Comparison of ENCODE assay signal across 23 mouse cellular contexts in genomic region chr15:84861911-84862310, GRCm38 (mm10). TPM values are rescaled to one million over a fixed set of nuclear protein-coding genes. Genes with fewer than 3 reads are reported as not detected.
DNase-seq lines count a peak whose midpoint lies in the region; ATAC-seq lines count a peak whose summit lies in the region.
"Had no signal": no experiment of that assay in that cellular context is flagged by ENCODE, and none has a peak within 500 bp of the region (broad histone marks: within the 10 kb centered on the region; RNA-seq: fewer than 3 reads in every experiment).

No protein-coding gene starts in this region.

- no peak overlapping the region for H3K27ac ChIP-seq in intestine, embryonic 15.5 days
- H3K27ac ChIP-seq: embryonic facial prominence, embryonic 15.5 days; forebrain, embryonic 10.5 days; heart, embryonic 10.5 days; heart, embryonic 15.5 days; hindbrain, embryonic 13.5 days had no signal

- H3K4me3 ChIP-seq in intestine, embryonic 15.5 days (replicated peaks): no peak overlapping the region
- H3K4me3 ChIP-seq: embryonic facial prominence, embryonic 15.5 days; erythroblast, embryonic 14.5 days; forebrain, embryonic 10.5 days; heart, embryonic 10.5 days; heart, embryonic 15.5 days; hindbrain, embryonic 13.5 days had no signal

- no peak for ATAC-seq in intestine, embryonic 15.5 days
- ATAC-seq: forebrain, embryonic 16.5 days had no signal

- 89% methylated on average over 8 of the region's 8 CpGs for WGBS in intestine, embryonic 15.5 days

- intact Hi-C loops in left cerebral cortex, postnatal 25 days (cut with DNase I): no loop called here
- intact Hi-C loops in left cerebral cortex, postnatal 10 days (cut with DNase I): no loop called here

- no peaks in the 10 kb centered on the region for H3K36me3 ChIP-seq in intestine, embryonic 15.5 days
- H3K36me3 ChIP-seq: embryonic facial prominence, embryonic 15.5 days; forebrain, embryonic 10.5 days; heart, embryonic 10.5 days; heart, embryonic 15.5 days; hindbrain, embryonic 13.5 days had no signal

- no peaks in the 10 kb centered on the region for H3K9me3 ChIP-seq in intestine, embryonic 15.5 days
- H3K9me3 ChIP-seq: embryonic facial prominence, embryonic 15.5 days; forebrain, embryonic 10.5 days; heart, embryonic 10.5 days; heart, embryonic 15.5 days; hindbrain, embryonic 13.5 days had no signal

- H3K4me2 ChIP-seq in intestine, embryonic 15.5 days (replicated peaks): no peak overlapping the region
- H3K4me2 ChIP-seq: embryonic facial prominence, embryonic 15.5 days; heart, embryonic 15.5 days; hindbrain, embryonic 13.5 days had no signal

- H3K9ac ChIP-seq in intestine, embryonic 15.5 days: no peak overlapping the region
- H3K9ac ChIP-seq: embryonic facial prominence, embryonic 15.5 days; heart, embryonic 15.5 days; hindbrain, embryonic 13.5 days had no signal

- peak; percentile 19 for DNase-seq in layer of hippocampus, adult 11-12 months (ENCODE audit: low spot score)
- no peak for DNase-seq in layer of hippocampus, adult 9-10 months (ENCODE audit: low spot score)
- DNase-seq in left cerebral cortex, postnatal 25 days (ENCODE audit: low spot score in 2 of 2): peak; percentile 19 to 73
- DNase-seq in left cerebral cortex, postnatal 10 days (ENCODE audit: extremely low spot score in 1 of 2, low spot score in 2 of 2): no peak
- peak; percentile 80 for DNase-seq in brain, adult 2 months (ENCODE audit: low read depth, low spot score)
- peak; percentile 26 for DNase-seq in right cerebral cortex, postnatal 25 days
- DNase-seq in lung, postnatal 25 days (ENCODE audit: low spot score): no peak
- DNase-seq: adrenal gland, postnatal 25 days; cerebellum, adult 11 months; cerebellum, adult 8-10 months; cerebellum, postnatal 14 days; embryo, embryonic 11 days; gastrocnemius, postnatal 10 days; heart, adult 18-20 months; heart, postnatal 14 days had no signal

- no peaks in the 10 kb centered on the region; the same call in 1 of the 2 replicates for H3K4me1 ChIP-seq in intestine, embryonic 15.5 days (replicated peaks)

- no peaks in the 10 kb centered on the region for H3K27me3 ChIP-seq in intestine, embryonic 15.5 days (replicated peaks)
- H3K27me3 ChIP-seq: embryonic facial prominence, embryonic 15.5 days; hindbrain, embryonic 13.5 days had no signal

RNA-seq across cellular contexts. Expression of gene Phf21b, which starts 6.1 kb away (rescaled TPM):
- total RNA-seq in left cerebral cortex, postnatal 25 days (2021): 10 to 100 TPM; 14.2 to 16.9 TPM
- 1 to 10 TPM; 7.9 to 9.2 TPM for total RNA-seq in left cerebral cortex, postnatal 10 days (2021)
- 0.76 and 1.6 TPM in 2 replicates for polyA plus RNA-seq in intestine, embryonic 15.5 days (2015; fragmentation: Nextera tagmentation; extraction: Ambion mirVana)

RNA-seq across cellular contexts. Expression of gene Gm29666, which starts 57.9 kb away (rescaled TPM):
- total RNA-seq in left cerebral cortex, postnatal 25 days (2021): 1 to 10 TPM; 1.1 to 1.2 TPM
- 1 to 10 TPM in 1 of 2 experiments, under 1 TPM in 1; 0.91 to 1.5 TPM for total RNA-seq in left cerebral cortex, postnatal 10 days (2021)
- polyA plus RNA-seq in intestine, embryonic 15.5 days (2015; fragmentation: Nextera tagmentation; extraction: Ambion mirVana): 0.58 and 0.71 TPM in 2 replicates

Comparison
In these comparisons a context has a peak if more than half of its experiments do, and no peak if none do; other contexts are left out.
1. DNase-seq: peak in layer of hippocampus, adult 11-12 months (single experiment), left cerebral cortex, postnatal 25 days (2 of 2), brain, adult 2 months (single experiment) and right cerebral cortex, postnatal 25 days (single experiment); none in layer of hippocampus, adult 9-10 months (single experiment), left cerebral cortex, postnatal 10 days (0 of 2) and lung, postnatal 25 days (single experiment).